Mouse (Mus musculus) thymus, adult 2 months (tissue): ENCODE results near the gene Gas6.

Experiments
- CTCF ChIP-seq: fragments of 200-500 bp; IDR thresholded peaks from 2 replicates; pipeline ENCODE4 v1.5.1; 2012; ENCODE audit warnings: mild to moderate bottlenecking, control low read depth, low read length, moderate library complexity, borderline replicate concordance; ENCODE audit not compliant: control insufficient read depth, poor library complexity, insufficient read depth; ENCODE audit errors: extremely low read depth
- POLR2A ChIP-seq: fragments of 200-500 bp; IDR thresholded peaks from 2 replicates; pipeline ENCODE4 v1.6.1; 2012; ENCODE audit warnings: mild to moderate bottlenecking, low read length, control low read depth, moderate library complexity; ENCODE audit not compliant: control insufficient read depth, poor library complexity, insufficient read depth; ENCODE audit errors: extremely low read depth

GRCm38 (mm10) chr8:13420970-13421369 lies 73.3 kb downstream of the Gas6 start:
- no peak for TF ChIP-seq POLR2A
- no peak for TF ChIP-seq CTCF
